In the genomic region with DNA sequence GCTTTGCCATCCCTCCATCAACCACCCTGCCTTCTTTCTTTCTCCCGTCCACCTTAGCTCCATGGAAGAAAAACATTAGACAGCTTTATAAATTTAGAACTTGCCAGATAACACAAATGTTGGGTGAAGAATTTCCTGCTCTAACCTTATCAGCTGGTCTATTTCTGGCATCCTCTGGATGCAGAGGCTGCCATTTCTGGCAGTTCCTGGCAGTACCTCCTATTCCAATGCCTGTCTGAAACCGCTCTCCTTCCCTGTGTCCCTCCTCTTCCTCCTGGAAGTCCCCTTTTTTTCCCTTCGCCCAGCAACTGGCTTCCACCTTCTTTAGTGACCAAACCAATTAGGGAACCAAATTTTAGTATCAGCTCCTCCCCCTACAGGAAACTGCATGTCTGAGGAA, we compare ENCODE assay signal across 30 mouse cellular contexts.
A peak's percentile ranks its signal among the peaks of the same experiment; 100 is the strongest.
DNase-seq lines count a peak whose midpoint lies in the region; ATAC-seq and TF ChIP-seq lines count a peak whose summit lies in the region.
"Had no signal": no experiment of that assay in that cellular context is flagged by ENCODE, and none has a peak within 500 bp of the region (broad histone marks: within the 10 kb centered on the region; RNA-seq: fewer than 3 reads in every experiment).

No protein-coding gene starts in this region.

- H3K79me2 ChIP-seq in heart, adult 2 months (replicated peaks; ENCODE audit: control insufficient read depth, insufficient read depth, low read length), result no peaks in the 10 kb centered on the region

- 5% methylated on average over 3 of the region's 3 CpGs for WGBS in heart, adult 2 months
- WGBS in heart, embryonic 12.5 days, result 17% methylated on average over 3 of the region's 3 CpGs
- WGBS in heart, postnatal 0 days, result 11% methylated on average over 3 of the region's 3 CpGs
- WGBS in embryonic facial prominence, embryonic 10.5 days, result 82% methylated on average over 3 of the region's 3 CpGs

- TF ChIP-seq EP300 in heart, adult 2 months (IDR thresholded peaks at IDR 0.05; ENCODE audit: insufficient read depth, low read depth, low read length), result no peak
- TF ChIP-seq EP300 in heart, postnatal 0 days (IDR thresholded peaks at IDR 0.05; ENCODE audit: low read depth), result peak; percentile 82

- intact Hi-C loops in heart, adult 2 months (cut with DNase I), result no loop called here

- no peaks in the 10 kb centered on the region for H3K27me3 ChIP-seq in heart, adult 2 months (ENCODE audit: control insufficient read depth, insufficient read depth, low read length)
- no peaks in the 10 kb centered on the region for H3K27me3 ChIP-seq in heart, embryonic 12.5 days (replicated peaks)
- no peaks in the 10 kb centered on the region for H3K27me3 ChIP-seq in heart, postnatal 0 days (ENCODE audit: control insufficient read depth, insufficient read depth, low read length)
- H3K27me3 ChIP-seq in embryonic facial prominence, embryonic 10.5 days (replicated peaks; ENCODE audit: low read depth, poor library complexity, severe bottlenecking), result no peaks in the 10 kb centered on the region
- H3K27me3 ChIP-seq: forebrain, embryonic 13.5 days; hindbrain, embryonic 15.5 days; liver, embryonic 12.5 days; megakaryocyte, embryonic 14.5 days; midbrain, embryonic 12.5 days; neural tube, embryonic 12.5 days had no signal

- H3K27ac ChIP-seq in heart, adult 2 months, result peak overlapping the region; percentile 66
- peak overlapping the region; percentile 85 for H3K27ac ChIP-seq in heart, embryonic 12.5 days (ENCODE audit: poor library complexity, severe bottlenecking)
- peak overlapping the region; percentile 91 for H3K27ac ChIP-seq in heart, postnatal 0 days (ENCODE audit: low read depth)
- H3K27ac ChIP-seq in embryonic facial prominence, embryonic 10.5 days (replicated peaks), result no peak overlapping the region
- H3K27ac ChIP-seq: forebrain, embryonic 13.5 days; gastrocnemius, adult 2 months; hindbrain, embryonic 10.5 days; hindbrain, embryonic 15.5 days; liver, embryonic 12.5 days; midbrain, embryonic 12.5 days; neural tube, embryonic 12.5 days had no signal

- H3K36me3 ChIP-seq in heart, adult 2 months (ENCODE audit: control insufficient read depth, insufficient read depth, low read length), result peaks cover 2% of the 10 kb centered on the region; the same call in 1 of the 2 replicates
- no peaks in the 10 kb centered on the region for H3K36me3 ChIP-seq in heart, embryonic 12.5 days
- no peaks in the 10 kb centered on the region for H3K36me3 ChIP-seq in heart, postnatal 0 days (replicated peaks; ENCODE audit: control insufficient read depth, insufficient read depth, low read length)
- H3K36me3 ChIP-seq in embryonic facial prominence, embryonic 10.5 days (replicated peaks), result no peaks in the 10 kb centered on the region
- H3K36me3 ChIP-seq: hindbrain, embryonic 10.5 days; hindbrain, embryonic 15.5 days; liver, embryonic 12.5 days; midbrain, embryonic 12.5 days; neural tube, embryonic 12.5 days had no signal

- H3K4me1 ChIP-seq in heart, adult 2 months (ENCODE audit: control insufficient read depth, insufficient read depth, low read length), result peaks cover 3% of the 10 kb centered on the region
- peaks cover 16% of the 10 kb centered on the region for H3K4me1 ChIP-seq in heart, embryonic 12.5 days (replicated peaks)
- peaks cover 19% of the 10 kb centered on the region for H3K4me1 ChIP-seq in heart, postnatal 0 days (ENCODE audit: control insufficient read depth, insufficient read depth)
- H3K4me1 ChIP-seq in embryonic facial prominence, embryonic 10.5 days, result no peaks in the 10 kb centered on the region
- H3K4me1 ChIP-seq: forebrain, embryonic 13.5 days; hindbrain, embryonic 10.5 days; hindbrain, embryonic 15.5 days; liver, embryonic 12.5 days; midbrain, embryonic 12.5 days; neural tube, embryonic 12.5 days had no signal

- H3K4me2 ChIP-seq in heart, embryonic 12.5 days, result peak overlapping the region; percentile 42
- peak overlapping the region; percentile 53 for H3K4me2 ChIP-seq in heart, postnatal 0 days (ENCODE audit: low read depth, low read length)
- H3K4me2 ChIP-seq: forebrain, embryonic 13.5 days; hindbrain, embryonic 15.5 days; liver, embryonic 12.5 days; midbrain, embryonic 12.5 days; neural tube, embryonic 12.5 days had no signal

- no peak overlapping the region for H3K9ac ChIP-seq in heart, adult 2 months (ENCODE audit: low read depth, low read length)
- H3K9ac ChIP-seq in heart, embryonic 12.5 days, result no peak overlapping the region
- no peak overlapping the region for H3K9ac ChIP-seq in heart, postnatal 0 days (replicated peaks; ENCODE audit: low read depth, low read length)
- H3K9ac ChIP-seq: forebrain, embryonic 13.5 days; hindbrain, embryonic 15.5 days; liver, embryonic 12.5 days; liver, postnatal 0 days; midbrain, embryonic 12.5 days; neural tube, embryonic 12.5 days had no signal

- H3K9me3 ChIP-seq in heart, embryonic 12.5 days (replicated peaks), result no peaks in the 10 kb centered on the region
- peaks cover 5% of the 10 kb centered on the region; the same call in 1 of the 2 replicates for H3K9me3 ChIP-seq in heart, postnatal 0 days (replicated peaks; ENCODE audit: control insufficient read depth, low read length)
- no peaks in the 10 kb centered on the region for H3K9me3 ChIP-seq in embryonic facial prominence, embryonic 10.5 days
- H3K9me3 ChIP-seq: forebrain, embryonic 13.5 days; hindbrain, embryonic 10.5 days; hindbrain, embryonic 15.5 days; liver, embryonic 12.5 days; megakaryocyte, embryonic 14.5 days; neural tube, embryonic 12.5 days had no signal

- no peak for TF ChIP-seq CTCF in heart, adult 2 months (IDR thresholded peaks at IDR 0.05)
- TF ChIP-seq CTCF in heart, postnatal 0 days (IDR thresholded peaks at IDR 0.05; ENCODE audit: low read depth), result no peak

- no peak overlapping the region for H3K4me3 ChIP-seq in heart, adult 2 months
- no peak overlapping the region for H3K4me3 ChIP-seq in heart, embryonic 12.5 days
- H3K4me3 ChIP-seq in heart, postnatal 0 days (ENCODE audit: low read depth, low read length), result 0 out of 2 replicates have a peak overlapping the region, but pooled peaks have one; percentile 11
- no peak overlapping the region for H3K4me3 ChIP-seq in embryonic facial prominence, embryonic 10.5 days
- H3K4me3 ChIP-seq: forebrain, embryonic 13.5 days; gastrocnemius, adult 2 months; hindbrain, embryonic 10.5 days; hindbrain, embryonic 15.5 days; liver, embryonic 12.5 days; midbrain, embryonic 12.5 days; myocyte; neural tube, embryonic 12.5 days had no signal

- TF ChIP-seq POLR2A in heart, adult 2 months (IDR thresholded peaks at IDR 0.05; ENCODE audit: insufficient read depth, low read depth, low read length), result no peak

- peak; percentile 53; the same call in 1 of the 2 replicates for ATAC-seq in heart, embryonic 12.5 days (ENCODE audit: insufficient number of reproducible peaks, low FRiP score)
- peak; percentile 96 for ATAC-seq in heart, postnatal 0 days (ENCODE audit: insufficient read depth, low read depth)
- ATAC-seq: CD4-positive, CD25-positive, alpha-beta regulatory T cell, adult 4 months; forebrain, embryonic 13.5 days; inflammation-experienced regulatory T-cells, adult 6 months; liver, embryonic 12.5 days; liver, postnatal 0 days had no signal

- peak; percentile 11 for DNase-seq in brain, adult 2 months (ENCODE audit: low read depth, low spot score)
- DNase-seq in heart, adult 2 months, result peak; percentile 25 to 54
- DNase-seq in heart, postnatal 0 days (ENCODE audit: low spot score), result peak; percentile 88
- DNase-seq in gastrocnemius, adult 18-20 months (ENCODE audit: low spot score), result no peak
- no peak for DNase-seq in adrenal gland, adult (ENCODE audit: inconsistent age in 2 of 2, low spot score in 1 of 2)
- no peak for DNase-seq in adrenal gland, postnatal 36 days
- no peak for DNase-seq in embryonic facial prominence, embryonic 10.5 days (ENCODE audit: low spot score)
- DNase-seq: adrenal gland, postnatal 25 days; cerebellum, adult 2 months; cerebellum, postnatal 14 days; gastrocnemius, adult 2 months; gastrocnemius, postnatal 36 days; kidney, adult 11 months; kidney, postnatal 14 days; left cerebral cortex, postnatal 4 days; liver, postnatal 0 days; lung, postnatal 36 days; right cerebral cortex, adult 18-20 months; right cerebral cortex, postnatal 4 days had no signal

Comparison
In these comparisons a context has a peak if more than half of its experiments do, and no peak if none do; other contexts are left out.
1. DNase-seq: peak in brain, adult 2 months (single experiment), heart, adult 2 months (2 of 2) and heart, postnatal 0 days (single experiment); none in gastrocnemius, adult 18-20 months (single experiment), adrenal gland, adult (0 of 2), adrenal gland, postnatal 36 days (0 of 2) and embryonic facial prominence, embryonic 10.5 days (single experiment).